In genomic region chr5:27792173-27792470, GRCm38 (mm10) we compare ENCODE assay signal across 8 mouse cellular contexts. TPM values are rescaled to one million over a fixed set of nuclear protein-coding genes. Genes with fewer than 3 reads are reported as not detected.
A peak's percentile ranks its signal among the peaks of the same experiment; 100 is the strongest.
DNase-seq lines count a peak whose midpoint lies in the region; ATAC-seq and TF ChIP-seq lines count a peak whose summit lies in the region.

No protein-coding gene starts in this region.

- peaks cover 5% of the 10 kb centered on the region; the same call in 1 of the 2 replicates for H3K36me3 ChIP-seq in liver, adult 2 months (ENCODE audit: control insufficient read depth, insufficient read depth, low read length)
- H3K36me3 ChIP-seq in embryonic facial prominence, embryonic 14.5 days (ENCODE audit: control insufficient read depth, insufficient read depth, low read length): peaks cover 18% of the 10 kb centered on the region
- peaks cover 14% of the 10 kb centered on the region for H3K36me3 ChIP-seq in intestine, postnatal 0 days (ENCODE audit: control insufficient read depth, insufficient read depth)
- H3K36me3 ChIP-seq in neural tube, embryonic 13.5 days: peaks cover 16% of the 10 kb centered on the region

- H3K27ac ChIP-seq in liver, adult 2 months (replicated peaks; ENCODE audit: insufficient read depth, low read depth, low read length): peak overlapping the region; percentile 90
- peak overlapping the region; percentile 96 for H3K27ac ChIP-seq in embryonic facial prominence, embryonic 14.5 days (replicated peaks; ENCODE audit: low read depth, low read length)
- H3K27ac ChIP-seq in intestine, postnatal 0 days (ENCODE audit: low read depth, low read length): peak overlapping the region; percentile 88
- peak overlapping the region; percentile 96 for H3K27ac ChIP-seq in neural tube, embryonic 13.5 days (replicated peaks)

- H3K4me1 ChIP-seq in liver, adult 2 months (ENCODE audit: control insufficient read depth, insufficient read depth, low read length): peaks cover 7% of the 10 kb centered on the region
- H3K4me1 ChIP-seq in embryonic facial prominence, embryonic 14.5 days (ENCODE audit: control insufficient read depth, insufficient read depth, low read length): peaks cover 10% of the 10 kb centered on the region; the same call in 1 of the 2 replicates
- no peaks in the 10 kb centered on the region for H3K4me1 ChIP-seq in intestine, postnatal 0 days (replicated peaks; ENCODE audit: control insufficient read depth, insufficient read depth, low read length)
- peaks cover 28% of the 10 kb centered on the region for H3K4me1 ChIP-seq in neural tube, embryonic 13.5 days (replicated peaks)

- H3K4me2 ChIP-seq in embryonic facial prominence, embryonic 14.5 days (ENCODE audit: low read depth, low read length): peak overlapping the region; percentile 80
- H3K4me2 ChIP-seq in intestine, postnatal 0 days (replicated peaks; ENCODE audit: low read depth): peak overlapping the region; percentile 67
- peak overlapping the region; percentile 82 for H3K4me2 ChIP-seq in neural tube, embryonic 13.5 days

- H3K27me3 ChIP-seq in liver, adult 2 months (ENCODE audit: control insufficient read depth, insufficient read depth, low read length): no peaks in the 10 kb centered on the region
- no peaks in the 10 kb centered on the region for H3K27me3 ChIP-seq in embryonic facial prominence, embryonic 14.5 days (replicated peaks; ENCODE audit: control insufficient read depth, insufficient read depth, low read length)
- H3K27me3 ChIP-seq in intestine, postnatal 0 days (replicated peaks; ENCODE audit: control insufficient read depth, insufficient read depth, low read length): no peaks in the 10 kb centered on the region
- H3K27me3 ChIP-seq in neural tube, embryonic 13.5 days: no peaks in the 10 kb centered on the region

- TF ChIP-seq CTCF in liver, adult 2 months (IDR thresholded peaks at IDR 0.05; ENCODE audit: low read depth, low read length): no peak
- no peak for TF ChIP-seq CTCF in intestine, postnatal 0 days (IDR thresholded peaks at IDR 0.05; ENCODE audit: low read depth)

- no peak for TF ChIP-seq POLR2A in liver, adult 2 months (IDR thresholded peaks at IDR 0.05; ENCODE audit: extremely low read depth, insufficient read depth, low read length)

- ATAC-seq in embryonic facial prominence, embryonic 14.5 days (ENCODE audit: low read depth): no peak
- no peak for ATAC-seq in intestine, postnatal 0 days
- ATAC-seq in neural tube, embryonic 13.5 days (ENCODE audit: low read depth): no peak

- H3K4me3 ChIP-seq in liver, adult 2 months (ENCODE audit: insufficient read depth, low read depth, low read length): peak overlapping the region; percentile 80
- peak overlapping the region; percentile 79 for H3K4me3 ChIP-seq in embryonic facial prominence, embryonic 14.5 days (ENCODE audit: low read depth, low read length)
- H3K4me3 ChIP-seq in intestine, postnatal 0 days (ENCODE audit: low read depth, low read length): peak overlapping the region; percentile 70
- peak overlapping the region; percentile 59 for H3K4me3 ChIP-seq in neural tube, embryonic 13.5 days

- peaks cover 2% of the 10 kb centered on the region; the same call in 1 of the 2 replicates for H3K79me2 ChIP-seq in liver, adult 2 months (ENCODE audit: control insufficient read depth, insufficient read depth, low read length)

- H3K9ac ChIP-seq in liver, adult 2 months (ENCODE audit: low read depth, low read length): peak overlapping the region; percentile 88
- peak overlapping the region; percentile 91 for H3K9ac ChIP-seq in embryonic facial prominence, embryonic 14.5 days (ENCODE audit: low read depth, low read length)
- peak overlapping the region; percentile 65 for H3K9ac ChIP-seq in intestine, postnatal 0 days (ENCODE audit: low read depth, low read length)
- H3K9ac ChIP-seq in neural tube, embryonic 13.5 days: peak overlapping the region; percentile 74

- H3K9me3 ChIP-seq in embryonic facial prominence, embryonic 14.5 days (ENCODE audit: control insufficient read depth, low read length): no peaks in the 10 kb centered on the region
- no peaks in the 10 kb centered on the region for H3K9me3 ChIP-seq in intestine, postnatal 0 days (ENCODE audit: control insufficient read depth)
- H3K9me3 ChIP-seq in neural tube, embryonic 13.5 days: no peaks in the 10 kb centered on the region

- 20% methylated on average over 8 of the region's 8 CpGs for WGBS in liver, adult 2 months
- 17% methylated on average over 8 of the region's 8 CpGs for WGBS in embryonic facial prominence, embryonic 14.5 days
- 7% methylated on average over 8 of the region's 8 CpGs for WGBS in intestine, postnatal 0 days
- WGBS in neural tube, embryonic 13.5 days: 22% methylated on average over 8 of the region's 8 CpGs

- DNase-seq in liver, adult 2 months (ENCODE audit: extremely low read depth, low read depth, low spot score): no peak
- DNase-seq in liver: no peak
- no peak for DNase-seq in embryonic facial prominence, embryonic 14.5 days (ENCODE audit: low spot score)
- no peak for DNase-seq in layer of hippocampus, adult 11-12 months (ENCODE audit: low spot score)
- no peak for DNase-seq in kidney, adult 8-10 months
- DNase-seq in ovary, adult 18-20 months (ENCODE audit: low spot score): no peak

RNA-seq across cellular contexts. Expression of gene Paxip1, which starts 0.6 kb away (rescaled TPM):
- 8.0 and 8.8 TPM in 2 replicates for total RNA-seq in liver, adult 2 months (2014; rRNA removed)
- 10.6 and 12.4 TPM in 2 replicates for polyA plus RNA-seq in liver, adult 2 months (2012; rRNA removed)
- 32.6 and 35.6 TPM in 2 replicates for polyA plus RNA-seq in embryonic facial prominence, embryonic 14.5 days (2014; fragmentation: Nextera tagmentation; extraction: Ambion mirVana)
- 8.0 and 9.0 TPM in 2 replicates for polyA plus RNA-seq in intestine, postnatal 0 days (2015; fragmentation: Nextera tagmentation; extraction: Ambion mirVana)
- polyA plus RNA-seq in neural tube, embryonic 13.5 days (2015; fragmentation: Nextera tagmentation; extraction: Ambion mirVana): 22.9 and 30.9 TPM in 2 replicates

RNA-seq across cellular contexts. Expression of gene Htr5a, which starts 49.8 kb away (rescaled TPM):
- total RNA-seq in liver, adult 2 months (2014; rRNA removed): not detected in 2 replicates
- polyA plus RNA-seq in liver, adult 2 months (2012; rRNA removed): not detected in 2 replicates
- polyA plus RNA-seq in embryonic facial prominence, embryonic 14.5 days (2014; fragmentation: Nextera tagmentation; extraction: Ambion mirVana): 0.07 TPM in 1 of 2 replicates, not detected in the other
- polyA plus RNA-seq in intestine, postnatal 0 days (2015; fragmentation: Nextera tagmentation; extraction: Ambion mirVana): not detected in 2 replicates
- polyA plus RNA-seq in neural tube, embryonic 13.5 days (2015; fragmentation: Nextera tagmentation; extraction: Ambion mirVana): 0.43 and 0.59 TPM in 2 replicates
